Mouse (Mus musculus): ENCODE data around the gene Vmn1r177.

GRCm38 (mm10) chr7:23891709-23892108, 25.5 kb upstream of the Vmn1r177 start, which contains the start of gene Vmn1r178:
- TF ChIP-seq POLR2A (IDR thresholded peaks at IDR 0.05; ENCODE audit: borderline replicate concordance, extremely low read depth, insufficient read depth, insufficient read length, poor library complexity, severe bottlenecking) (no peak), CTCF (IDR thresholded peaks at IDR 0.05; ENCODE audit: borderline replicate concordance, extremely low read depth, insufficient read depth, insufficient read length) (no peak)

All from brain, embryonic 14.5 days (tissue).